Mouse (Mus musculus) left cerebral cortex, postnatal 4 days (tissue): Measurements from ENCODE around the gene Foxr1. TPM values are rescaled to one million over a fixed set of nuclear protein-coding genes. Genes with fewer than 3 reads are reported as not detected.

Experiments used
- DNase-seq: peaks from one replicate; pipeline ENCODE4 v3.0.0-alpha.2; 2022
- intact Hi-C: fragments of 180-260 bp; cut with DNase I; formaldehyde crosslinking; loops from one replicate; pipeline ENCODE4 v1.15.1; 2025
- microRNA-seq: library from miRNA; unstranded; fragments of <30 nt; microRNA quantifications from one replicate; pipeline ENCODE4 v1.2.0, GENCODE M21; 2022
- total RNA-seq, 2 experiments: library from RNA; stranded (reverse); gene quantifications; 2 replicates each; pipeline ENCODE4 v1.2.3; 2021

Foxr1 gene
- total RNA-seq, 2 experiments from 2014 or later, result not detected

DNA sequence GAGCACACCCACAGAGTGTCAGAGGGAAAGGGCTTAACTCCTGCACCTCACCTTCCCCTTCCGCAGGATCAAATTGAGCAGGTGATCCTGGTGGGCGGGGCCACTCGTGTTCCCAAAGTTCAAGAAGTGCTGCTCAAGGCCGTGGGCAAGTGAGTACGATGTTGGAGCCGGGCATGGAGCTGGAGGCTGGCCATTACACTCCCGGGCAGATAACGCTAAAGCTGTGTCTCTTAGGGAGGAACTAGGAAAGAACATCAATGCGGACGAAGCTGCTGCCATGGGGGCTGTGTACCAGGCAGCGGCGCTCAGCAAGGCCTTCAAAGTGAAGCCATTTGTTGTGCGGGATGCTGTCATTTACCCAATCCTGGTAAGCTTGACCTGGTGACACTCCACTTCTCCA is 56.3 kb downstream of the Foxr1 start:
- no peak for DNase-seq
- intact Hi-C loops, result no loop called here

Small RNA genes within 50 kb of the gene (microRNA-seq; reads per million reads assigned to microRNA genes)
- 1.5 reads per million for gene Mir7085

Other genes starting within 250 kb of the Foxr1 start
- 10 to 100 TPM; 58.4 to 62.4 TPM for gene Cbl, start 207.1 kb downstream of the Foxr1 start, total RNA-seq
- gene Ccdc153, start 200.5 kb downstream of the Foxr1 start, total RNA-seq, result 1 to 10 TPM; 3.5 to 4.6 TPM
- under 1 TPM; 0.40 to 0.72 TPM for gene Pdzd3, start 189.7 kb downstream of the Foxr1 start, total RNA-seq
- gene Nlrx1, start 172.5 kb downstream of the Foxr1 start, total RNA-seq, result 1 to 10 TPM; 8.3 to 8.8 TPM
- 10 to 100 TPM; 64.0 to 71.1 TPM for gene Abcg4, start 152.5 kb downstream of the Foxr1 start, total RNA-seq
- 10 to 100 TPM; 34.0 to 35.8 TPM for gene Hinfp, start 135.5 kb downstream of the Foxr1 start, total RNA-seq
- 10 to 100 TPM; 69.5 to 74.9 TPM for gene C2cd2l, start 120.9 kb downstream of the Foxr1 start, total RNA-seq
- gene Dpagt1, start 115.1 kb downstream of the Foxr1 start, total RNA-seq, result 10 to 100 TPM; 20.4 to 22.2 TPM
- 10 to 100 TPM; 81.0 to 82.7 TPM for gene H2afx, start 106.4 kb downstream of the Foxr1 start, total RNA-seq
- 10 to 100 TPM; 21.5 to 23.8 TPM for gene Hmbs, start 96.9 kb downstream of the Foxr1 start, total RNA-seq
- 10 to 100 TPM; 39.5 to 45.9 TPM for gene Vps11, start 79.5 kb downstream of the Foxr1 start, total RNA-seq
- gene Hyou1, start 61.6 kb downstream of the Foxr1 start, total RNA-seq, result 10 to 100 TPM; 87.2 to 90.0 TPM
- 10 to 100 TPM; 41.5 to 44.9 TPM for gene Slc37a4, start 44.3 kb downstream of the Foxr1 start, total RNA-seq
- 1,000 to 10,000 TPM in 1 of 2 experiments, 100 to 1,000 TPM in 1; 978 to 1,068 TPM for gene Rps25, start 34.0 kb downstream of the Foxr1 start, total RNA-seq
- 100 to 1,000 TPM; 126 to 129 TPM for gene Trappc4, start 33.5 kb downstream of the Foxr1 start, total RNA-seq
- 10 to 100 TPM; 21.6 to 23.4 TPM for gene Ccdc84, start 22.6 kb downstream of the Foxr1 start, total RNA-seq
- not detected for gene Upk2, start 13.8 kb upstream of the Foxr1 start, total RNA-seq
- gene Bcl9l, start 41.7 kb upstream of the Foxr1 start, total RNA-seq, result 100 to 1,000 TPM; 109 to 113 TPM
- not detected for gene Cxcr5, start 120.7 kb upstream of the Foxr1 start, total RNA-seq
- gene Ddx6, start 163.8 kb upstream of the Foxr1 start, total RNA-seq, result 100 to 1,000 TPM; 144 to 146 TPM
- not detected for gene Treh, start 232.1 kb upstream of the Foxr1 start, total RNA-seq